Mouse (Mus musculus) cortical plate, adult 2 months (tissue): ENCODE results near the gene Zfp282.

Experiments
- CTCF ChIP-seq: fragments of 200-500 bp; IDR thresholded peaks from 2 replicates; pipeline ENCODE4 v1.5.1; 2011; ENCODE audit warnings: mild to moderate bottlenecking, control low read depth, low read length; ENCODE audit not compliant: insufficient read depth; ENCODE audit errors: extremely low read depth
- POLR2A ChIP-seq: fragments of 200-500 bp; IDR thresholded peaks from 2 replicates; pipeline ENCODE4 v1.6.1; 2011; ENCODE audit warnings: mild to moderate bottlenecking, low read length, control low read depth; ENCODE audit not compliant: insufficient read depth; ENCODE audit errors: extremely low read depth

DNA sequence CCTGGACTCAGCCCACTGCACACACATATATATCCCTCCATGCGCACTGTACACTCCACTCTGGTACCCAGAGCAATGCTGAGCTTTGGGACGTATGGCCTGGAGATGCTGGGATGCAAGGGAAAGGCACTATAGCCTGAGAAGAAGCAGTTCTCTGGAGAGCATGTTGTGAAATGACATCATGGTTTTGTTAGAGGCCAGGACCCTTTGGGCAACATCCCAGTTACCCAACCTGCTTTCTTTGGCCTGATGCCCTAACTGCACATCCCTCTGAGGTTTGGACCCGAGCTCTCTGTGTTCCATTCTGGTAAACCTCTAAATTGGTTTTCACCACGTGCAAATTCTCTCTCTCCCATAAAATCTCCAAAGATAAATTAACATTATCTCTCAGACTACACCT lies 26.6 kb downstream of the Zfp282 start:
- no peak for TF ChIP-seq CTCF
- TF ChIP-seq POLR2A: no peak
